Mouse (Mus musculus) ovary, postnatal 10 days (tissue): Measurements from ENCODE around the gene Klhl40.

Source experiments
- DNase-seq: peaks from one replicate; pipeline ENCODE4 v3.0.0; 2022; ENCODE audit warnings: low spot score

Klhl40 gene

DNA sequence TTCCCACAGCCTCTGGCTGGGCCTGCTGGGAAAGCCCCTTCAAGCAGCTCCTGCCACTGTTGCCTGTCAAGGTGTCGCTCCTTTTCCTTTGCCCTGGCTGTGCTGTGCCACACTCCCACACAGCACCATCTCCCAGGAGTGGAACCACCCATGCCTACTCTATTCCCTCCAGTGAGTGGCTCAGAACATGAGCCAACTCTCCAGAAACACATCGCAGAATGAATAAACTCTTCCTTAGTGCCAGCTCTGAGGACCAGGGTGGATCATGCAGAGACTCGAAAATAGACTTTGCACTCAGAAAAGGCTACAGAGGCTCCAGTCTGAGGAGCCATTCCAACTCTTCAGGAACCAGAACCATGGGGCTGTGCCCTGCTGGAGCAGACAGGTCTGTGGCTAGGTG lies 48.9 kb downstream of the Klhl40 start:
- DNase-seq: no peak

DNA sequence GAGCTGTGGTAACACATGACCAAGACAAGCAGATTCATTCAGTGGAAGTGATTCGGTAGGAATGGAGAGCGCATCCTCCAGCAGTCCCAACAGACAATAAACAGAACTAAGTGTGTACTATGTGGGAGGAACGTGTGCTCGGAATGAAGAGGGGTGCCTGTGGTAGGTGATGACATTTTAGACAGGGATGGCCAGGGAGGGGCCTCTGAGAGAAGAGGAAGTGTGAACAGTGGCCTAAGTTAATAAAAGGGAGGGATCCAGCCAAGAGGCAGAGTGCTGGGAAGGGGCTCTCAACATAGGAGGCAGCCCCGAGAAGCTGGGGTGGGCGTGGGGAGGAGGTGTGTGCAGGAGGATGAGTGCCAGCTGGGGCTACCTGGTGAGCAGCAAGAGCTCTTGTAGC lies 50.9 kb downstream of the Klhl40 start:
- DNase-seq: no peak

DNA sequence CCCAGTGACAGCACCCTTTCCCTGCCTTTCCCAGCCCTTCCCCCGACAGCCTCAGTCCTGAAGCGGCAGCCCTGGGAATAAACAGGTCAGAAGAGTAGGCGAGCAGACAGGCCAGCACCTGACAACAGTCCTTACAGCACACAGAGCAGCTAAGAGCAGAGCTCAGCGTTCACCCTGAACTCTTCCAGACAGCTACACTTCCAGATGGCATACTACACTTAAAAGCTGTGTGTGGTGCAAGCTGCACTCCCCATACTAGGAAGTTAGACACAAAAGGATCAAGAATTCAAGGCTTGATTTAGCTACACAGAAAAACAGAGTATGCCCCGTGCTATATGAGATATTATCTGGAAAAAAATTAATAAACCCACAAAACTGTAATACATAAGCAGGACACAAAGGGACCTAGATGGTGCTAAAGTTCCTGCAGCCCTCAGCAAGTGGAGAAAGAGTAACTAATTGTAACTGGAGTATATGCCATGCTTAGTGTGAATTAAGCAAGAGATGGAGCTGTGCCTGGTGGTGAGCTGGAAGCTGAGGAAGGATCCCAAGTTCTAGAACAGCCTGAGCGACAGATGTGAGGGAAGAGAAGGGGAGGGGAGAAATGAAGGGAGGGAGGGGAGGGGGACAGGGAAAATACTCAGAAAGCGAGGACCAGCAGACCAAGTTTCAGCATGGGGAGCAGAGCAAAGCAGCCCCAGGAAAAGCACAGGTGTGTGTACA lies 52.0 kb downstream of the Klhl40 start:
- DNase-seq: no peak

DNA sequence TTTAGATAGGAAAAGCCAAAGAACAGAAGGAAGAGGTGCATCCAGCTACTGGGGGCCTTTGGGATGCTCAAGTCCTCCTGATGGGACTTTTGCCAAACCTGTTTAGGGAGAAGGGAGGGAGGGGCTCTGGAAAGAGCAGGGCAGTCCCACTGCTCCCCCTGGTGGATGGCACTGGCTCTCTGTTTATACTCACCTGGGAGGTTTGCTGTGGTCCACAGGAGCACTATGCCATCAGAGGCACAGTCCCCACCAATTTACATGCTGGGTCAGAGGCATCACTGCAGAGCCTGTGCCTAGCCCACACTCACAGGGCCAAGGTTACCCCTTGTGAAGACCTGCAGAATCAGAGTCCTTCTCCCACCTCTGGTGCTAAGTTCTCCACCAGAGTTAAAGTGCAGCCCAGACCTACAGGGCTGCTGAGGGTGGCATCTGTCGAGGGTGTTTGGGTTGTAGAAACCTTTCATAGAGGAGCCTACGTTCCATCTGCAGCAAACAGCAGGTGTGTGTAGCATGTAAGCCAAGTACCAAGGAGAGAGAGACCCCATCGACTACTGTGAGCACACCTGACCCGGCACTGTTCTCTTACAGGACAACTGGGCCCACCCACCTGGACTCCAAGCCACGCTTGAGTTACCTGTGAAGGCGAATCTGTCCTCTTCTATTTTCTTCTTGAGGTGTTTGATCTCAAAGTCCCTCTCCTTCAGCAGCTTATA lies 53.0 kb downstream of the Klhl40 start:
- no peak for DNase-seq

DNA sequence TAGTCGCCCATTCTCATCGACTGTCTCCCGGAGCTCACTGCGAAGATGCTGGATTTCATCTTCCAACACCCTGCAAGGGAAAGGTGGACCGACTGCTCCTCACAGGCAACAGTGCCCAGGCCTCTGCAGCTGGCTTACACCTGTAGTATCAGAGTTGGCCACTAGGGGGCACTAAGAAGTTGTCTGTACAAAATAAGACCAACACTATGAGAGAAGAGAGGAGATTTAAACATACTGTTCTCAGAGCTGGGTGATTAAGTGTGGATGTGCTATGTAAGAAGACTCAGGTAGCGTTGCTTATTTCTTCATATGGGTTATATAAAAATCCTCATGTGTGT lies 53.5 kb downstream of the Klhl40 start:
- peak; percentile 65 for DNase-seq
